Mouse (Mus musculus): ENCODE data around the gene Rpl7a.
"Not testable (repeated sequence)": the region's sequence is repeated elsewhere in the genome, so short reads cannot be mapped to it uniquely, and the experiment has no call there.

Gene Rpl7a

GRCm38 (mm10) chr2:26910124-26910993 lies at the start of gene Rpl7a, which contains the start of gene Med22:
Gene Rpl7a, plus strand, starts transcription at chr2:26910764.
Gene Med22, minus strand, starts transcription at chr2:26910677.
- peak; percentile 100 for DNase-seq

DNA sequence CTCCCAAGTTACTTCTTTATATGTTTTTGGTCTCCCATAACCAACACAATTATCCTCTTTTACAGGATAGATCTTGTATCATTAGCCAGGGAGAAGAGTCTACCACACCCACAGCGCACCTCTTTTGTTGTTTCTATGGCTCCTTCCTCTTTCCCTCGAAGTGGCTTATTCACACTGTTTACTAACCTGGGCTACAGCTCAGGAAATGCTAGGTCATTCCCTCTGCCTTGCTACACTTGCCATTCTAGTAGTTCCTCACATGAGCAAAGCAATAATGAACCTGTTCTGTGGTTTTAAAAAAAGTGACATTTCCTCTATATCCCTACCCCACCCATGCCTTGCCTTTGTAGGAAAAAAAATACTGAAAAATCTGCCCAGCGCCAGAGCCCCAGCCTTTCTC lies 47.7 kb upstream of the Rpl7a start:
- DNase-seq = no peak

DNA sequence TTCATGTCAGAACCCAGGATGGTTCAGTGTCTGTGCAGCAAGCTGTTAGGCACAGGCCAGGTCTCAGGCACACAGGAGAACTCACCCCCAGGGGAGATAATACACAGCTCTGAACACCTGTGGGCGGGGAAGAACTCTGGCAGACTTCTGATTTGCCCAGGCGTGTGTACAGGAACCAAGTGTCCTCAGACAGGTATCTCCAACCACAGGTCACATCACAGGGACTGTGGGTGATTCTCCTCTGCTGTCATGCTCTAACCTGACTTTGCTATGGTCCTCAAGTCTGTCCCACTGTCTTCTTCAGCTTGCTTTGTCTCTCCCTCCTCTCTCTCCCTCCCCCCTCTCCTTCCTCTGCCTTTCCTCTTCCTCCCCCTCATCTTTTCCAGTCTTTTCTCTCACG lies 45.7 kb upstream of the Rpl7a start, which contains the start of gene Abo:
TSS of gene Abo (minus strand) at position 101 of the 400 bp plus-strand sequence.
- DNase-seq = no peak

GRCm38 (mm10) chr2:26870666-26871065 lies 39.9 kb upstream of the Rpl7a start:
- DNase-seq = no peak

DNA sequence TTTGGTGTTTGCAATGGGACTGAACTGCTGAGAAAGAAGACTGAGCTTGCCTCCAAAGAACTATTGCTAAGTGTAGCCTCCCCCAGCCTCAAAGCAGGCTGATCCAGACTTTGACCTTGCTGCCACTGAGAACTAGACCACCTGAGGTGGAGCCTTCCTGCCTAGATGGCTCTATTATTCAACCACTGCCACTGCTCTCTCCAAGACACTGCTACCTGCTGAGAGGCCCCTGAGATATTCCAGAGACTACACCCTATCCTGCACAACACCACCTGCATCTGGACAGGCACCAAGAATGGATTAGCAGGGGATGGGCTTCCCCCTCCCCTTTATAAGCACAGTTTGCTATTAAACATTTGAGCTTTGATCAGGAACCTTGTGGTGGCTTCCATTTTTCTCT lies 32.0 kb upstream of the Rpl7a start:
- no peak for DNase-seq

DNA sequence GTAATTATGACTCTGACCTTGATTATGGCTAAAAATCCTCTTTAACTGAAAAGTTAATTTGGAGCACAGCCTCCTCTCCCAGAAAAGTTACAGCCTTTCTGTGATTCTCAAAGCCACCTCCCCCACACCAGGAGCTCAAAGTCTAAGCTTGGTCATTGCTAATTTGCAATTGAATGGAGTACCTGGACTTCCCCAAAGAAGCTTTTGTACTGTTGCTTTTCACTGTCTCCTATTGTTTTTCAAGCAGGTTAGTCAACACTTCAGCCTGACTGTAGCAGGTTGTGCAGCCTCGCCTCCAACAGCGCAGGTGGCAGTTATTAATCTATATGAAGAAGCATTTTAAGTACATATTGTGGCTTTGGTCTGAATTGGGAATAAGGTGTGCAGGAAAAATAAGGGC lies 25.0 kb upstream of the Rpl7a start:
- not testable (repeated sequence) for DNase-seq

DNA sequence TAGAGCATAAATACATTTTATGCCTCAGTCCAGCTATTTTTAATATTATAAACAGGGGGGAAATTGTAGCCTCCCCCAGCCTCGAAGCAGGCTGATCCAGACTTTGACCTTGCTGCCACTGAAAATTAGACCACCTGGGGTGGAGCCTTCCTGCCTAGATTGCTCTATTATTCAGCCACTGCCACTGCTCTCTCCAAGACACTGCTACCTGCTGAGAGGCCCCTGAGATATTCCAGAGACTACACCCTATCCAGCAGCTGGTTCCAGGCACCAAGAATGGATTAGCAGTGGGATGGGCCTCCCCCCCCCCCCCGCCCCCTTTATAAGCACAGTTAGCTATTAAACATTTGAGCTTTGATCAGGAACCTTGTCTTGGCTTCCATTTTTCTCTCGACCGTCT lies 24.4 kb upstream of the Rpl7a start:
- DNase-seq = not testable (repeated sequence)

- no peak for DNase-seq
Measured at GRCm38 (mm10) chr2:26895898-26896297, 14.7 kb upstream of the Rpl7a start.

DNA sequence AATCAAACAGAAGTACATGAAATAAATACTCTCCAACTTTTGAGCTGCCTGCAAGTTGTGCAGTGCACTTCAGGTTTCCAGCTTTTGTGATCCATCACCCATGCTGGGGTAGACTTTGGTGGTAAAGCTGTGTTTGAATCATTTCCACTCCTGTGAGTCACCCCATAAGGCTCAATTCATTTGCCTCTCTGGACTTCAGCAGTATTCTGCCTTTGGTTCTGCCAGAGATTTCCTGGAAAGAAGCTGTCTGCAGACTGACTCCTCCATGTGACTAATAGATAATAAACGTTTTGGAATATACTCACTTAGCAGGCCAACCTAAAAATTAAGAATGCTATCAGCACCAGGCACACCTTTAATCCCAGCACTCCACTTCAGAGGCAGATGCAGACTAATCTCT lies 9.8 kb upstream of the Rpl7a start:
- no peak for DNase-seq

DNA sequence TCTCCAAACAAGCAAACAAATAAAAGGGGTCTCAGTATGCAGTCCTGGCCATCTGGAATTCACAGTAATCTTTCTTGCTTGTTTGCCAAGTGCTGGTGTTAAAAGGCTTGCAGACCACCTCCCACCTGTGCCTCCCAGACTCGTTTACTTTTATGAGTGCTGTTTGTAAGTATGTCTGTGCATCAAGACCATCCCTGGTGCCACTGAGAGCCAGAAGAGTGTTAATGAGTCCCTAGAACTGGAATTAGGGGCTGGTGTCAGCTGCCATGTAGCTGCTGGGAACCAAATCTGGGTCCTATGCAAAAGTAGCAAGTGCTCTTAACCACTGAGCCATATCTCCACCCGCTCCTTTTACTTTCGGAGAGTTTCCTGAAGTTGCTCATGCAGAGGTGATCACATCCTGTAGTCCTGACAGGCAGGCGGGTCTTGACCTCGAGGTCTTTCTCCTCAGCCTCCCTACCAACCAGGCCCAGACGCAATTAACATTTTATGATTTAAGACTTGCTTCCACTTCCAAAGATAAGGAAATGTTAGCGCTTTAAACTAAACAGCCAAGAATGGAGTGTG lies 8.6 kb upstream of the Rpl7a start:
- DNase-seq = no peak

- DNase-seq = peak; percentile 89
Measured at GRCm38 (mm10) chr2:26902467-26903220, 7.9 kb upstream of the Rpl7a start, which contains the start of gene Surf6. Gene Surf6, minus strand, starts transcription at chr2:26902879.

GRCm38 (mm10) chr2:26903311-26903710 lies 7.3 kb upstream of the Rpl7a start:
- DNase-seq = no peak

- DNase-seq = no peak
Measured at GRCm38 (mm10) chr2:26905936-26906335, 4.6 kb upstream of the Rpl7a start.

DNA sequence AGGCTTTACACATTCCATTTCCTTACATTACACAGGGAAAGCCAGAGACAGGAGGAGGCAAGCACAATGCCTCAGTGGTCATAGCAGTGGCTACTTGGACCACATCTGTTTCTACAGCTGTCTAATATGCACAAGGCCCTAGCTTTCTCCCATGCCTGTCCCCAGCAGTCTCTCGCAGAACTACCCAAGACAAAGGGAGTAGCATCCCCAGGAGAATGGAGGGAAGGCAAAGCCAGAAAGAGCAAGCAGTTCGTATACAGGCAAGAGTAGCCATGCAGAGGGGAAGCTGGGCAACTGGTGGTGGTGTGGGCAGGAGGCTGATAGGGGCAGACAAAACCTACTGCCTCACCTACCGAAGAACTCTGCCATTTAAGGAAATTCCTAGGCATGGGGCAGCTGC lies 4.1 kb upstream of the Rpl7a start:
- no peak for DNase-seq

DNA sequence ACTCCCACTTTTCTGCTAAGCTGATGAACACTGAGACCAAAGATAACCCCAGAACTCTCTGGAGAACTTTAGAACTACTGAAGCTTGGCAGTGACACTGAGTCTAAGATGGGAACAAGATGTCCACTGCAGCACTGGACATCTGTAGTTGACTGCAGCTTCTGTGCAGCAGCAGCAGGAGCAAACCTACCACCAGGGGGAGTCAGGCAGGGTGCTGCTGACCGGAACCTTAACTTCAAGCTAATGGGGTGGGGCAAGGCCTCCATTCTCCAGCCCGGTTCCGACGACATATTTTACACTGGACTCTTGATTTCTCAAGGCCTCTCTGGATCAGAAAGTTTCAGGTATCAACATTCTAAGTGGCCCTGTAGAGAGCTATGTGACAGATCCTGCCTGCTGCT lies 3.5 kb upstream of the Rpl7a start:
- DNase-seq = no peak

GRCm38 (mm10) chr2:26908710-26909386 lies 1.7 kb upstream of the Rpl7a start:
- DNase-seq = no peak

- DNase-seq = no peak
Measured at GRCm38 (mm10) chr2:26909387-26909784, 1.2 kb upstream of the Rpl7a start.

DNA sequence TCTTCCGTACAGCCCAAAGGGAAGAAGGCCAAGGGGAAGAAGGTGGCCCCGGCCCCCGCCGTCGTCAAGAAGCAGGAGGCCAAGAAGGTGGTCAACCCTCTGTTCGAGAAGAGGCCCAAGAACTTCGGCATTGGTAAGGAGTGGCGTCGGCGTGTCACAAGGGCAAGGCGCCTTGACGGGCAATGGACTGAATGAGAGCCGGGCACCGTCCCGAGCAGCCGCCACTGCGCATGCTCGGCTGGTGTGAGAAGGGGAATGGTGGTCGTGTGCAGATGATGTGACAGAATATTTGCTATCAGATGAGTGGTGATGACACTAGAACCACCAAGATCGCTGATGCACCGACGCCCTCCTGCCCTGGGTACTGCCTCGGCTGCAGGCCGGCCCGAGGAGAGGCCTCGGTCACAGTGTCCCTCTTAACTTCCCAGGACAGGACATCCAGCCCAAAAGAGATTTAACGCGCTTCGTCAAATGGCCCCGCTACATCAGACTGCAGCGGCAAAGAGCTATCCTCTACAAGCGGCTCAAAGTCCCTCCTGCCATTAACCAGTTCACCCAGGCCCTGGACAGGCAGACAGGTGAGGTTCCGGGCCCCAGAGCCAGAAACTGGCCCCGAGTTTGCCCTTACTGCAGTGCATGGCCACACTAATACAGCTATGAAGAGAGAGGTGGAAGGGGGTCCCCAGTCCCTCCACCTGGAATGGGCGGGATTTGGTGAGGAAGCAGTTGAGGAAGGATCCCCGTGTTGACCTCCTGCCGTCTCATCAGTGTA lies 616 bp downstream of the Rpl7a start:
- no peak for DNase-seq

DNA sequence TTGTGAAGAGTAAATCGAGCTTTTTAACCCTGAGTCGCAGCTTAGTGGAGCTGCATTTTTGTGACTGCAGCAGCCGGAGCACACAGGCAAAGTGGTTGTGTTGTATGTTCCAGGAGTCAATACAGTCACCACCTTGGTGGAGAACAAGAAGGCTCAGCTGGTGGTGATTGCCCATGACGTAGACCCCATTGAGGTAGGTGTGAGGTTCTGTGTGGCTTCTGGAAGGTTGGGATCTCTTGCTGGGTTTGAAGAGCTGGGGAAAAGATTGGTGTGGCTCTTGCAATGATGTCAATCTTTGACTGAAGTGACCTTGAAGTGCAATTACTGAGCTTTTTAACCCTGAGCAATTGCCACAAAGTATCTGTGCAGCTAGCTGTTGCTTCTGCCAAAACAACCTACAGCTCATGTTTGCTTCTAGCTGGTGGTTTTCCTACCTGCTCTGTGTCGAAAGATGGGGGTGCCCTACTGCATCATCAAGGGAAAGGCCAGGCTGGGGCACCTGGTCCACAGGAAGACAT lies 1.7 kb downstream of the Rpl7a start:
- DNase-seq = no peak

DNA sequence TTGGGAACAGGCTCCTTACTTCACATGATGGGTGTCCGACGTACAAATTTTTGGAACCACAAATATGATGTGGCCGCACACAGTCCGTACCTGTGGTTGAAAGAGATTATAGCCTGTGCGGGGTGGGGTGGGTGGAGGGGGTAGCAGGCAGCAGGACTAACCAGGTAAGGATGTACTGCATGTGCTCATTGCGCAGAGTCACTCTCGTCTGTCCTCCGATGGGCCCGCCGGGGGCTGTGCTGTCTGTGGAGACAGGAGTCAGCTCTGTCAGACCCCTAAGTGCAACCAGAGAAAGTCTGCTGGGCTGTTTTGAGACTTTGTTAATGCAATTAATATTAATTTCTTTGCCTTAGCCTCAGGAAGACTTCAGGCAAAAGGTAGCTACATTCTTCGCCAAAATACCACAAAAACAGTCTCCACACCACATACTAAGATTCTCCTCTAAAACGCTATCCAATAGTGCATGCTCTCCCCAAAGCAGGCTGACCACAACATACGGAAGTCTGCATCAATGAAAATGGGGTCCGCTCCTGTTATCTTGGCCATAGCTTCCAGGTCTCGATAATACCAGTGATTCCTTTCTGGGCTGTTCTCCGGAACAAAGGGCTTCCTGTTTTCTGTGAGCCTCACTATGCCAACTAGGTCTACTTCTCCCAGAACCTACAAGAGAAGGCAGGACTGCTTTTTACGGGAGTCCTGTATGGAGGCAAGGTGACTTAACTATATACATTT lies 3.0 kb downstream of the Rpl7a start:
- no peak for DNase-seq

Measured in cerebellum, adult 8-10 months (tissue).